Mouse (Mus musculus) gastrocnemius, postnatal 36 days (tissue): ENCODE measurements around the gene Noa1. TPM values are rescaled to one million over a fixed set of nuclear protein-coding genes. Genes with fewer than 3 reads are reported as not detected.

ENCODE experiments used
- DNase-seq, 2 experiments: peaks; one replicate each; pipeline ENCODE4 v3.0.0; 2022
- intact Hi-C: fragments of 180-260 bp; cut with DNase I; formaldehyde crosslinking; loops from one replicate; pipeline ENCODE4 v1.15.1; 2025
- long read RNA-seq, 2 experiments: library from polyadenylated mRNA; stranded (forward); transcript quantifications; one replicate each; pipeline ENCODE4 v2.0.0; 2021
- total RNA-seq, 2 experiments: library from RNA; stranded (reverse); gene quantifications; 2 replicates each; pipeline ENCODE4 v1.2.3; 2021

Gene Noa1
- 10 to 100 TPM; 15.1 to 17.9 TPM for total RNA-seq
- long read RNA-seq, experiment 1, transcript Noa1-201 (7 exons, 2,288 nt) = major isoform, 12 of 29 reads
- long read RNA-seq, experiment 1, partial matches to known transcripts = 1 of 29 reads
- long read RNA-seq, experiment 1, other reads (novel, unspliced or antisense) = 16 of 29 reads
- long read RNA-seq, experiment 2, transcript Noa1-201 (7 exons, 2,288 nt) = major isoform, 26 of 56 reads
- long read RNA-seq, experiment 2, partial matches to known transcripts = 3 of 56 reads
- long read RNA-seq, experiment 2, other reads (novel, unspliced or antisense) = 26 of 56 reads

- intact Hi-C loops = loop anchor here (5.0 kb wide), 3 partner anchors 32 to 408 kb away; partner anchors contain the start of gene Rest
- peak; percentile 97 to 99 for DNase-seq
Observed at GRCm38 (mm10) chr5:77309924-77310772, at the start of gene Noa1, which contains the start of gene Polr2b. TSS of gene Noa1 (minus strand) at chr5:77310084. TSS of gene Polr2b (plus strand) at chr5:77310147.

- intact Hi-C loops = loop anchor here (5.0 kb wide), 1 partner anchor 49 kb away; the partner anchor contains the start of gene Igfbp7
- peak; percentile 46 to 54 for DNase-seq
Observed at GRCm38 (mm10) chr5:77358347-77358746, 48.5 kb upstream of the Noa1 start.

- DNase-seq = peak; percentile 69 to 73
- intact Hi-C loops = loop anchor here (5.0 kb wide), 1 partner anchor 50 kb away; the partner anchor contains the start of gene Igfbp7
Observed at GRCm38 (mm10) chr5:77357405-77358149, 47.7 kb upstream of the Noa1 start.

- intact Hi-C loops = loop anchor here (2.0 to 5.0 kb wide), 2 partner anchors 52 to 105 kb away; partner anchors contain the start of gene Igfbp7
- DNase-seq = no peak
Observed at GRCm38 (mm10) chr5:77355307-77356265, 45.7 kb upstream of the Noa1 start.

GRCm38 (mm10) chr5:77354361-77354787, 44.5 kb upstream of the Noa1 start:
- intact Hi-C loops = loop anchor here (2.0 kb wide), 1 partner anchor 106 kb away; no protein-coding TSS in a partner anchor
- DNase-seq = peak; percentile 77 to 87

GRCm38 (mm10) chr5:77351691-77352090, 41.8 kb upstream of the Noa1 start:
- DNase-seq = no peak

GRCm38 (mm10) chr5:77349971-77350658, 40.2 kb upstream of the Noa1 start:
- no peak for DNase-seq
- intact Hi-C loops = no loop called here

More at GRCm38 (mm10) chr5:77351691-77352090, 41.8 kb upstream of the Noa1 start:
- intact Hi-C loops = no loop called here

- no peak for DNase-seq
- intact Hi-C loops = no loop called here
Observed at GRCm38 (mm10) chr5:77348901-77349300, 39.0 kb upstream of the Noa1 start.

- intact Hi-C loops = loop anchor here (5.0 kb wide), 1 partner anchor 33 kb away; no protein-coding TSS in a partner anchor
- DNase-seq = no peak
Observed at GRCm38 (mm10) chr5:77340033-77340432, 30.1 kb upstream of the Noa1 start.

- no peak for DNase-seq
- intact Hi-C loops = no loop called here
Observed at GRCm38 (mm10) chr5:77330154-77330553, 20.3 kb upstream of the Noa1 start.

GRCm38 (mm10) chr5:77324936-77325335, 15.1 kb upstream of the Noa1 start:
- intact Hi-C loops = no loop called here
- DNase-seq = no peak

- DNase-seq = no peak
- intact Hi-C loops = no loop called here
Observed at GRCm38 (mm10) chr5:77314986-77315385, 5.1 kb upstream of the Noa1 start.

GRCm38 (mm10) chr5:77314206-77314605, 4.3 kb upstream of the Noa1 start:
- intact Hi-C loops = no loop called here
- no peak for DNase-seq

- DNase-seq = peak in 1 of 2 experiments; percentile 15
- intact Hi-C loops = loop anchor here (5.0 kb wide), 3 partner anchors 33 to 407 kb away; partner anchors contain the start of gene Rest
Observed at GRCm38 (mm10) chr5:77309051-77309906, 605 bp downstream of the Noa1 start.

GRCm38 (mm10) chr5:77307821-77308553, 1.9 kb downstream of the Noa1 start:
- intact Hi-C loops = loop anchor here (5.0 kb wide), 3 partner anchors 34 to 406 kb away; partner anchors contain the start of gene Rest

GRCm38 (mm10) chr5:77301296-77301903, 8.5 kb downstream of the Noa1 start:
- intact Hi-C loops = no loop called here
- DNase-seq = no peak

More at GRCm38 (mm10) chr5:77307821-77308553, 1.9 kb downstream of the Noa1 start:
- DNase-seq = no peak
